Mouse (Mus musculus): ENCODE data around the gene Fzd7.
A peak's percentile ranks its signal among the peaks of the same experiment; 100 is the strongest.

The Fzd7 gene

DNA sequence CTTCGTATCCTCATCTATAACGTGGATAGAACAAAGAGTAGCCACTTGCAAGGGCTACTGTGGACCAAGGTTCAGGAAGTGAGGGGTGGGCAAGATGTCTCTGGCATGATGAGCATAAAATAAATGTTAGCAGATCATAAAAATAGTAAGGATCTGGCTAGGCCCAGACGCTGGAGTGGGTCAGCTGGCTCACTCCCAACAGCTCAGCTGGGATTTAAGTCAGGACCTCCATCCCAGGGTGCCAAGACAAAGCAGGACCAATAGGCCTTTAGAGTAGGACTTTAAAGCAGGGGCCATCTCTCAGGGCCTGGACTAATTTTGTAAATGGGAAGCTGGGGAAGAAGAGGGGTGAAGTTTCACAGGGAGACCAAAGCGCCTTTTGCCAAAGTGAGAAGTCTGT, 11.5 kb upstream of the Fzd7 start:
- no peak for DNase-seq (ENCODE audit: low read depth, low spot score)

GRCm38 (mm10) chr1:59472368-59473180, 9.7 kb upstream of the Fzd7 start:
- no peak for DNase-seq (ENCODE audit: low read depth, low spot score)

DNA sequence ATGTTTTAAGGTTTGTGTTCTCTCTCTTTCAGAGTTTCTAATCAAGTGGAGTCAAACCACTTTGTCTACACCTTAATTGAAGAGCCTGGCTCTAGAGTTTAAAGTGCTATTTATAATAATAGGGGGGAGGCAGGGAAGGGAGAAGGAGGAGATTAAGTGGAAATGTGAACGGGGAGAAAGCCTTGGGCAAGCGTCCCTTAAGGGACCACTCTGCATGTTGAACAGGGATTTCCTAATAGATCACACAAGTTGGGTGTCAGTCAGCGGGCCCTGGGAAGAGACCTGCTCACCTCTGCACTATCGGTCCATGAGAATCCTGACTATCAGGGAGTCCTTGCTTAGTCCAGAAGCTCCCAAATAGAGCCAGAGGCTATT, 9.1 kb upstream of the Fzd7 start:
- no peak for DNase-seq (ENCODE audit: low read depth, low spot score)

DNA sequence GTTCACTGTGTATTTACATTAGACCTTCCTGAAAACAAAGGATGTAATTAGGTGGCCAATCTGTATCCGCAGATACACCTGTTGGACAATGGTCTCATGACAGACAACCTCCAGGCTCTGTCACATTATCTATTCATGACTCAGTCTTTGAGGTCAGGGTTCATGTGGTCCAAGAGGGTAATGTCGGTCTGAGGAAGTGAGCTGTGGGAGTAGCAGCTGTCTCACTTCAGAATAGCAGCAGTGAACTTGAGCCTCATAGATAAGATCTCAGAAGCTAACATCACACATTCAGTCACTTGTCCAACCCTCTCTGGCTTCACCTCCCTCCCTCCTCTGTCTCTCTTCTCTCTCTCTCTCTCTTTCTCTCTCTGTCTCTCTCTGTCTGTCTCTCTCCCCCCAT, 6.6 kb upstream of the Fzd7 start:
- no peak for DNase-seq (ENCODE audit: low read depth, low spot score)

GRCm38 (mm10) chr1:59478911-59479310, 3.3 kb upstream of the Fzd7 start:
- no peak for DNase-seq (ENCODE audit: low read depth, low spot score)

DNA sequence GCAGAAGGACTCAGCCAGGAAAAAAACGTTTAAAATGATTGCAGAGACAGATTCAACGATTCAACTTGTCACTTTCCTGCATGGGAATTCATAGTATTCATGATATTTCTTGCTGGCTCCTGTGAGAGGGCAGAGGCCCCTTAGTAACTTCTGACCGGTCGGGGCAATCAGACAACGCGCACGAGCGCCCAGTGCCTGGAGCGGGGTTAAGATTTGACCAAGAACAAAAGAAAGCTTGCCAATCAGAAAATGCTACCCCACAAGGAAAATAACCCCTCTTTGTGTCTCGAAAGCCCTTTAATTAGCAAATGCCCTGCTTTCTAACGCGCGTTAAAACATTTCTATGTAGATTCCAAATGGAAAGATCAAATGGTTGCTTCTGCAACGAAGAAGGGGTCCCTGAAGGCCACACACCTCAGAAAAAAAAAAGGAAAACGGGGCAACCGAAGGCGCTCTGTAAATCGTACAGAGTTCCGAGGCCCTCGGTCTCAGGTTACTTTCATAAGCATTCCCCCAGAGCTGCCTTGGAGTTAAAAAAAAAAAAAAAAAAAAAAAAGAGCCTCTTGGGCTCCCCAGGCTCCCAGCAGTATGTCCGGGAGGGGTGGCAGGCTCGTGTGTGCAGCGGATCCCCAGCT, 1.3 kb upstream of the Fzd7 start:
- DNase-seq (ENCODE audit: low read depth, low spot score) = no peak

DNA sequence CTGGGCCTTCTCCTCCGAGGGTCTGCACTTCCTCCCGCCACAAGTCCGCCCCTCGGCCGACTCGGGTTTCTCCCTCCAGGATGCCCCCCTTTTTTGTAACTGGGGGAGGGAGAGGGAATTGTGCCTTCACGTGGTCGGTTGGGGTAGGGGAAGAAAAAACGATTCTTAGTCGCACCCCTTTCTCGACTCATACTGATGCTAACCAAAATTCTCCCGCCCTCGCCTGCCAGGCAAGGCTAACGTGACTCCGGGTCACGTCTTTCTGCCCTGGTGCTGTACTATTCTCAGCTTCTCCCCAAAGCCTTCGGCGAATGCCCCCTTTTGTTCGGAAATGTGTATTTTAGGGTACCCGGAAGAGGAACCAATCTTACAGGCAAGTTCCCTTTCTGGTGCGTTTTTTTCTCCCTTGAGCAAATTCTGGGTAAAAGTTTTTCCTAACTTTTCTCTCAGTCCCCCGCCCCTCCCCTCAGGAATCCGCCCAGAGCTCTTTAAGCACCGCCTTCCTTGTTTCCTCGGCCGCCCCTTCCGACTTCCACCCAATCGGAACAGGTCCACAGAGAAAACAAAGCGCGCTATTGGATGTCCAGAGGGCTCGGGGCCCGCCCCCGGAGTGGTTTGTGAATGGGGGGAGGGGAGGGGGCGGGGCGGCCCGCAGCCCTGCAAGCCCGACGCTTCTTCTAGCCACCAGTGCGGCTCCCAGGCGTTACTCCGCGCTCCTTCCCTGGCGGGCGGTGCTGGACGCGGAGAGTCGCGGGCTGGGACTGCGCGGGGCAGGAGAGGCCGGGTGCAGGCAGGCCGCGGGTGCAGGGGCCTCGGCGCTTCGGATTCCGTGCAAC, 550 bp upstream of the Fzd7 start:
- peak; percentile 90 for DNase-seq (ENCODE audit: low read depth, low spot score)

DNA sequence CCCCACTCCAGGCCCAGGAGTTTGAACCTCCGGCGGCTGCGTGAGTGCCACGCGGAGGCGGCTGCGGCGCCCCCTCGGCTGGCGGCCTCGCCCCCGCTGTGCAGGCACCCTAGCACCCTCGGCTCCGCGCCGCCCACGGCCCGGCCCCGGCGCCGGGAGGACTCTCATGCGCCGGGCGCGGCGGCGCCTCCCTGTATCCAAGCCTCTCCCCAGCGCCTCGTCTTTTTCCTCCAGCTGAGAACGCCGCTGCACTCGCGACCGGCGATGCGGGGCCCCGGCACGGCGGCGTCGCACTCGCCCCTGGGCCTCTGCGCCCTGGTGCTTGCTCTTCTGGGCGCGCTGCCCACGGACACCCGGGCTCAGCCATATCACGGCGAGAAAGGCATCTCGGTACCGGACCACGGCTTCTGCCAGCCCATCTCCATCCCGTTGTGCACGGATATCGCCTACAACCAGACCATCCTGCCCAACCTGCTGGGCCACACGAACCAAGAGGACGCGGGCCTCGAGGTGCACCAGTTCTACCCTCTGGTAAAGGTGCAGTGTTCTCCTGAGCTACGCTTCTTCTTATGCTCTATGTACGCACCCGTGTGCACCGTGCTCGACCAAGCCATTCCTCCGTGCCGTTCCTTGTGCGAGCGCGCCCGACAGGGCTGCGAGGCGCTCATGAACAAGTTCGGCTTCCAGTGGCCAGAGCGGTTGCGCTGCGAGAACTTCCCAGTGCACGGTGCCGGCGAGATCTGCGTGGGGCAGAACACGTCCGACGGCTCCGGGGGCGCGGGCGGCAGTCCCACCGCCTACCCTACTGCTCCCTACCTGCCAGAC, 684 bp downstream of the Fzd7 start:
- DNase-seq (ENCODE audit: low read depth, low spot score) = no peak

DNA sequence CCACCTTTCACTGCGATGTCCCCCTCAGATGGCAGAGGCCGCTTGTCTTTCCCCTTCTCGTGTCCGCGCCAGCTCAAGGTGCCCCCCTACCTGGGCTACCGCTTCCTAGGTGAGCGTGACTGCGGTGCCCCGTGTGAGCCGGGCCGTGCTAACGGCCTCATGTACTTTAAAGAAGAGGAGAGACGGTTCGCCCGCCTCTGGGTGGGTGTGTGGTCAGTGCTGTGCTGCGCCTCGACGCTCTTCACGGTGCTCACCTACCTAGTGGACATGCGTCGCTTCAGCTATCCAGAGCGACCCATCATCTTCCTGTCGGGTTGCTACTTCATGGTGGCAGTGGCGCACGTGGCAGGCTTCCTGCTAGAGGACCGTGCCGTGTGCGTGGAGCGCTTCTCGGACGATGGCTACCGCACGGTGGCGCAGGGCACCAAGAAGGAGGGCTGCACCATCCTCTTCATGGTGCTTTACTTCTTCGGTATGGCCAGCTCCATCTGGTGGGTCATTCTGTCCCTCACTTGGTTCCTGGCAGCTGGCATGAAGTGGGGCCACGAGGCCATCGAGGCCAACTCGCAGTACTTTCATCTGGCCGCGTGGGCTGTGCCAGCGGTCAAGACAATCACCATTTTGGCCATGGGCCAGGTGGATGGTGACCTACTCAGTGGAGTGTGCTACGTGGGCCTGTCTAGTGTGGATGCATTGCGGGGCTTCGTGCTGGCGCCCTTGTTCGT, 1.5 kb downstream of the Fzd7 start:
- no peak for DNase-seq (ENCODE audit: low read depth, low spot score)

DNA sequence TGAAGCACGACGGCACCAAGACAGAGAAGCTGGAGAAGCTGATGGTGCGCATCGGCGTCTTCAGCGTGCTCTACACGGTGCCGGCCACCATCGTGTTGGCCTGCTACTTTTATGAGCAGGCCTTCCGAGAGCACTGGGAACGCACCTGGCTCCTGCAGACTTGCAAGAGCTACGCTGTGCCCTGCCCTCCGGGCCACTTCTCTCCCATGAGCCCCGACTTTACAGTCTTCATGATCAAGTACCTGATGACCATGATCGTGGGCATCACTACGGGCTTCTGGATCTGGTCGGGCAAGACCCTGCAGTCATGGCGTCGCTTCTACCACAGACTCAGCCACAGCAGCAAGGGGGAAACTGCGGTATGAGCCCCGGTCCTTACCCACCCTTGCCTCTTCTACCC, 2.1 kb downstream of the Fzd7 start:
- no peak for DNase-seq (ENCODE audit: low read depth, low spot score)

- no peak for DNase-seq (ENCODE audit: low read depth, low spot score)
These were observed 2.9 kb downstream of the Fzd7 start for GRCm38 (mm10) chr1:59484791-59485785.

- no peak for DNase-seq (ENCODE audit: low read depth, low spot score)
These were observed 3.6 kb downstream of the Fzd7 start for GRCm38 (mm10) chr1:59485803-59486202.

GRCm38 (mm10) chr1:59487651-59488051, 5.4 kb downstream of the Fzd7 start:
- no peak for DNase-seq (ENCODE audit: low read depth, low spot score)

- no peak for DNase-seq (ENCODE audit: low read depth, low spot score)
These were observed 6.3 kb downstream of the Fzd7 start for GRCm38 (mm10) chr1:59488481-59488880.

GRCm38 (mm10) chr1:59488991-59489390, 6.8 kb downstream of the Fzd7 start:
- DNase-seq (ENCODE audit: low read depth, low spot score) = no peak

- DNase-seq (ENCODE audit: low read depth, low spot score) = no peak
These were observed 9.3 kb downstream of the Fzd7 start for GRCm38 (mm10) chr1:59491517-59491916.

DNA sequence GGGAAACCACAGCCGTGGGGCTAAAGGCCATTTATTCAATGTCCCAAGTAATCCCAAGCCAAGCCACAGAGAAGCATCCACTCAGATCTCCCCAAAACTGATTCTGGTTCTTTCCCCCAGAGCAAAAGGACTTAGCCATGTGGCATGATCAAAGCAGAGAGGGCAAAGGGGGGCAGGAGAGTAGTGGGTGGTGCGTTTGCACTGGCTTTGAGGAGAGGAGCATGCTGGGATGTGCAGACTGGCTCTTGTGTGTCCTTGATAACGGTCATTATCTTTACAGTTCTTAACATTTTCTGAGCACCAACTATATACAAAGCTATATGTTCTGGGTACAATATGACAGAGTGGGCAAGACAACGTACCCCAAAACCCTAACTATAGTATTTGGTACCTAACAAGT, 10.2 kb downstream of the Fzd7 start:
- no peak for DNase-seq (ENCODE audit: low read depth, low spot score)

- no peak for DNase-seq (ENCODE audit: low read depth, low spot score)
These were observed 13.7 kb downstream of the Fzd7 start for GRCm38 (mm10) chr1:59495970-59496369.

DNA sequence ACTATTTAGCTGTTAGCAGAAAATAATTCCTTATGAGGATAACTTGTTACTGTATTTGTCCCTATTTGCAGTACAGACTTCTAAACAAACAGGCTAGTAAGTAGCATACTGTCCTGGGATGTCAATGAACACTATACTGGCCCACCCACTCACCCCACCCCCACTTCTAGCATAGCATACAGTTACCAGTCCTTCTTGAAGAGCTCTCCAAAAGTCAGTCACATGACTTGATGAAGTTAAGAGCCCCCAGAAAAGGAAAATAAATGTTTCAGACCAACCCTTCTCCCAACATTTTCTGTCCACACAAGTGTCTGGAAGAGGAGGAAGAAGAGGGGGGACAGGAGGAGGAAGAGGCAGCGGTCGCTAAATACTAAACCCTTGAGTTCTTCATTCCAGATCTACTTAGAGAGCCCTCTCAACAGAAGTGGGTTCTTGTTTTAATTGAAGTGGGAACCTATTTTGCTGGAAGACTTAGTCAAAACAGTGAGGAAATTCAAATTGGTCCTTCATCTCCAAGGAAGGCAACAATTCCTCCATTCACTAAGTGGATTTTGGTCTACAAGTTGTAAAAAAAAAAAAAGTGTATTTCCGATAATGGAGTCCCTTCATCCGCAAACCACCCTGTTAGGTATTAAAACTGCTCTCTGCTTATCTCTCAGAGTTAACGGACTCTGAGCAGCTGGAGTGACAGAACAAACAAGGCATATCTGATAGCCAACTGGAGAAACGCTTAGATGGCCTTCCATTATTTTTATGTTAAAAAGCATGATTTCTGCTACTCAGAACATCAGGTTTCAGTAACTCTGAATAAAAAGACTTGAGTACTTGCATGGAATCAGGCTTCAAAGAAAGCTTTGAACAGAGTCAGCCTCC, 15.8 kb downstream of the Fzd7 start:
- no peak for DNase-seq (ENCODE audit: low read depth, low spot score)
